Mouse (Mus musculus) heart, postnatal 25 days (tissue): ENCODE data around the gene Plin5. TPM values are rescaled to one million over a fixed set of nuclear protein-coding genes. Genes with fewer than 3 reads are reported as not detected.
A peak's percentile ranks its signal among the peaks of the same experiment; 100 is the strongest.

Experiments used
- DNase-seq: peaks from one replicate; pipeline ENCODE4 v3.0.0; 2022; ENCODE audit warnings: low spot score
- intact Hi-C: fragments of 180-260 bp; cut with DNase I; formaldehyde crosslinking; loops from one replicate; pipeline ENCODE4 v1.15.1; 2025
- total RNA-seq, 2 experiments: library from RNA; stranded (reverse); gene quantifications; 2 replicates each; pipeline ENCODE4 v1.2.3; 2021

Plin5 gene
- total RNA-seq, 2 experiments from 2014 or later: 143 to 166 TPM

DNA sequence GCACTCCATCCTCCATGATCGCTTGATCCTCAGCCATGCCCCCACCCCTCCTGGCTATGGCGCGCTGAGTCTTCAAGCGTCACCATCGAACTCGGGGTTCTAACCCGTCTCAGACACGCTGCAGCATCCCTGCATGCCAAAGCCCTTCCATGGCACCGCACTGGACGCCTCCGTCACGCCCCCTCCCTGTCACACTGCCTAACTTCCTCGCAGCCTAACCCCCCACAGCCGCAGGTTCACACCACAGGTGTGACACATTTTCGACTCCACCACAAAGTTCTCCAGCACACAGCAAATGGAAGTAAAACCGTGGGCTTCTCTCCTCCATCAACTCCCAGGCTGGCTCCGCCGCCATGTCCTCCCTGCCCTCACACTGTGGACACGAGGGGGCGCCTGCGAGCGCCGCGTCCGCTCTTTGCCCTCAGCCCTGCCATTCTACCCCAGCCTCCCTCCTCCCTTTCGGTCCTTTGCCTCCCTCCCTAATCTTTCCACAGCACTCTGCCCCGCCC is 17.1 kb upstream of the Plin5 start:
- no peak for DNase-seq
- intact Hi-C loops: loop anchor here (5.0 kb wide), 1 partner anchor 218 kb away; no protein-coding TSS in a partner anchor

DNA sequence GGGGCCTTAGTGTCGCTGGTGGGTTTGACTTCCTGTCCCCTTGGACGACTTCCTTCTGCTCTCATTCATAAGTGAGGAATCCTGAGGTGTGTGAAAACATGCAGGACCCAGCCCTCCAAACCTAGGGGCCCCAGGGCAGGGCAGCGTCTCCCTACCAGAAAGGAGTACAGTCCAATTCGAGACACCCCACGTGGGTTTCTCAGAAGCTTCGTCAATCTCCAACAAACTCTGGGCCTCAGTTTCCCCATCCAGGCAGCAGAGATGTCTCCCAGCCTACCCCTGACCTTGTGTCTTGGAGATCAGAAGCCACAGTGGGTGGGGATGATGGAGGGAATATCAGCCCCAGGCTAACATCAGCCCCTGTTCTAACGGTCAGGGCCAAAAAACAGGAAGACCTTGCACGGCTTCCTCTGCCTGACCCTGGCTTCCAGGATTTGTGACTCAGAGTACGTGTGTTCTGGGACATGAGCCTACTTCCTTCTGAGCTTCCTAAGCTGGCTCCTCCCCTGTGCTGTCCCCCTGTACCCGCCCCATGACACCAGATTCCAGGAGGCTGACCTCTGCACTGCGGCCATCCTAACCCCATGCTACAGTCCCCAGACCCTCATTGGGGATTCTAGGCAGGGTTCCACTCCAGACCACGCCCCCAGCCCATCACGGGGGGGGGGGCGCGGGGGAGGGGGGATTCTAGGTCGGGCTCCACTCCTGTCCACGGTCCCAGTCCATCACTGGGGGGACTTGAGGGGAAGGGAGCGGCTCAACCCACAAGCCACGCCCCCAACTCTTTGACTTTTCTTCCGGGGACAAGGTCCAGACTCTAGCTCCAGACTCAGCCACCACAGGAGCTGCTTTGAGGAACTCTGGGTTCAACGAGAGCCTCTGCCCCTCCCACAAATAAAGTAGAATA is 16.3 kb upstream of the Plin5 start:
- DNase-seq: peak; percentile 81
- intact Hi-C loops: loop anchor here (2.0 to 5.0 kb wide), 2 partner anchors 121 to 219 kb away; no protein-coding TSS in a partner anchor

DNA sequence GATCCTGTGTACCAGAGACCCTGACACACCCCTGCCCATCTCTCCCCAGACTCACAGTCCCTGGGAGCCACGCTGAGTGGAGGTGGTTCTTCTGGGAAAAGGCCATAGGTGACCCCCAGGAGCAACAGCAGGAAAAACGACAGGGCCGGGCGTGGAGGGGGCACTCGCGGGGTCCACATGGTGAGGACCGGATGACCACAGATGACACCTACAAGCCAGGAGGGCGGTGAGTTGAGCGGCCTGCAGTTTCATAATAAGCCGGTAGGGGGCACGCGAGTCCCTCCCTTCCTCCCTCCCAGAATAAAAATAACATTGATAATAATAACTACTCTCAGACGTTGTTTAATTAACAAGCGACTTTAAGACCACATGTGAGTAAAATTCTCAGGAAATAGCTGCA is 15.3 kb upstream of the Plin5 start:
- no peak for DNase-seq
- intact Hi-C loops: loop anchor here (1.0 to 5.0 kb wide), 3 partner anchors 27 to 220 kb away; no protein-coding TSS in a partner anchor

DNA sequence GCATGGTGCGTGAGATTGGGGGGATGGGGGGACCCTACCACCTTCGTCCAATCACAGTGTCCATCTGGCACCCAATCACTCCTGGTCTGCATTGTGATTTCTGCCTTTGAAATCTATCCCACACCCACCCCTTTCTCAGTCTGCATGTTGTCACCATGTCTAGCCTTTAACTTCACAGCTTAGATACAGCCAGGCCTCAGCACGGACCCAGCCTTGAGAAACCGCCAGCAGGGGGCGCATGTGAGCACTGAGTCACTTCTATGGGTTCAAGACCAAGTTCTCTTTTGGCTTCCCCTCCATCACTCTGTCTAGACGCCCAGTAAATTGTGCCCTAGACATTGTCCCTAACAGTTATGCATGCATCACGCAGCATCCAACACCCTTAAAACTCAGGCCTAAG is 14.4 kb upstream of the Plin5 start:
- intact Hi-C loops: loop anchor here (1.0 to 5.0 kb wide), 3 partner anchors 27 to 220 kb away; no protein-coding TSS in a partner anchor
- DNase-seq: no peak

DNA sequence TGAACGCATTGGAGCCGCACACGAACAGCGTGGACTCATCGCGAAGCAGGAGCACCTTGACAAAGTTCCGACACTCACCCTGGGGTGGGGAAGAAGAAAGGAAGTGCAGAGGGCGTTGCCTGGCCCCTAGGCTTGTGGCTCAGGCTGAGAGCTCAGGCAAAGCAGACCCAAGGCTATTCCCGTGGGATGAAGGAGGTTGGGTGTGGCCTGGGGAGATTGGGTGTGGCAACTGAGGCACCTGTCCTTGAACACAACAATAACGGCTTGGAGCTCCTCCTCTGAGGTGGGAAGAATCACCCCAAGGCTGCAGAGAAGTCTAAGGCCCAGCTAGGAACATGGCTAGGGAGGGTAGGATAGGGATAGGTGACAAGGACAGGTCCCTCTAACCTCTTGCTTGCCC is 13.7 kb upstream of the Plin5 start:
- DNase-seq: no peak
- intact Hi-C loops: loop anchor here (5.0 kb wide), 1 partner anchor 221 kb away; no protein-coding TSS in a partner anchor

DNA sequence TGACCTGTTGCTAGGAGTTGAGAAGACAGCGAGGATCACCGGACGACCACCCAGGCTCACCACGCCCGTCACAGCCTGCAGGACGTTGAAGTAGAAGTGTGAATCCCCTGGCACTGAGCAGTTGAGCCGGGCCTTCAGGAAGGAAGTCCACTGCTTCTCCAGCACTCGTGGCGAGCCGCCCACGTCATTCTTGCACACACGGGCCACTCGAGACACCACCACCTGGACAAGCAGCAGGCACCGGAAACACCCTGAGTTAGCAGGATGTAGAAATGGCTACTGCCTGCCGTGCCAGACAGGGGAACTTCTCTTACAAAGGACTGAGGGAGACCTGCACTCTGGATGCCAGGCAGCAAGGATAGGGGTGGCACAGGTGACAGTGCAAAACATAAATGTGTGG is 10.8 kb upstream of the Plin5 start:
- DNase-seq: no peak
- intact Hi-C loops: no loop called here

DNA sequence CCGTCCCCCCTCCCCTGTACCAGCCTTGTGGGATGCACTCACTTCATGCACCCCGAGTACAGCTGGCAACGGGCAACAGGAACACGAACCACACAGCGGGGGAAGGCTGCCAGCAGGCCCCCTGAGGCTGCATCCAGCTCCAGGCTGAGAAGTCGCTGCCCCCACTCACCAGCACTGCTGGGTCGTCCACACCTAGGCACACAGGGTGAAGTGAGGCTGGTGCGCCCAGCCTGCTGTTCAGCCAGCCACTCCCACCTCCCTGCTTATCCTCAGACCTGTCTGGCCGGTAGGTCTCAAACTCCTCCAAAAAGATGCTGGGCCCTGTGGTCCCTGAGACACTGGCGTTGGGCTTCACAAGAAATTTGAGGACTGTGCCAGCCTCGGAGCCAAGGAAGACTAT is 8.8 kb upstream of the Plin5 start:
- intact Hi-C loops: no loop called here
- no peak for DNase-seq

DNA sequence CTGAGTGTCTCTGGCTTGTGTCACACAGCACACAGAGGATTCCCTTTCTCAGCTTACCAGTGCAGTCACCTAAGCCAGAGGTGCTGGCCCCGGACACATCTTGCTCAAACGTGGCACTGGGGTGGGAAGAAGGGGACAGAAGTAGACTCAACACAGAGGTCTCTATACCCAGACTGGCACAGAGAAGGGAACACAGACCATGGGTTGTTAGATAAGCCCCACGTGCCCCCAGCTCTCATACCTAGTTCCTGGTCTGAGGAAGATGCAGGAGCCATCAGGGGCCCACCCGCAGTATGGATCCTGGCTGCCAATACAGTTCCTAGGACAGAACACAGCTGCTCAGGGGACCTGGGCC is 7.9 kb upstream of the Plin5 start:
- intact Hi-C loops: no loop called here
- DNase-seq: no peak

DNA sequence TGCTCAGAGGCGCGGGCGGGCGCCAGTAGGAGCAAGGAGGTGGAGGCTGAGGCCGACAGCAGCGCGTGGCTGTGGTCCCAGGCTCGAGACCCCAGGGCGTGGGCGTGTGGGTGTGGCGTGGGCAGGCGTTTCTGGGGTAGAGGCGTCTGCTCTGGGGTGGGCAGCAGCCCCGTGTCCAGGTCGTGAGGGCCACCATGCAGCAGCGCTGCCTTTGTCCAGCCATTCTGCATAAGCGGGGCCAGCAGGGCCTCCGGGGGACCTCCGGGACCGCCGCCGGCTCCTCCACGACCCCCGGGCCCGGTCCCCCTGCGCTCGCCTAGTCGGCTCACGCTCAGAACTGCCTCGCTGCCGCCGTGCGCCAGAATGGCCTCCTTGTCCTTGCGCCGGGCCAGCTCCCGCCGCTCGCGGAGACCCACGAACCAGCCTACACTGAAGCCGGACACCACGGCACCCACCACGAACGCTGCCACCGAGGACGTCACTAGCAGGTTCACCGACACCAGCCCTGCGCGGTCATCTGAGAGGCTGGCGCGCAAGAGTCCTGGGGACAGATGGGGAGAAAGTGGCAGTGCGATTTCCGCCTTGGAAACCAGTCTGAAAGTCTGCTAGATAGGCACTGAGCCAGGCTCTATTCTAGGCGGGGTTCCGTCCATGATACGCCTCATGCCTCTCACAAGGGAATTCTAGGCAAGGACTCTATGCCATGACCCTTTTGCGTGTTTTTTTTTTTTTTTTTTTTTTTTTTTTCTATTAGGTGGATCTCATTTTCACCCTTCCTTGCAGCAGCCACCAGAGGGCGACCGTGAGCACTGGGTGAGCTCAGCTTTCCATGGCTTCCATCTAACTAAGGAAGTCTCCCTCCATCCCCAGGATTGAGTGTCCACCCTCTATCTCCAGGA is 7.2 kb upstream of the Plin5 start:
- intact Hi-C loops: no loop called here
- DNase-seq: no peak

DNA sequence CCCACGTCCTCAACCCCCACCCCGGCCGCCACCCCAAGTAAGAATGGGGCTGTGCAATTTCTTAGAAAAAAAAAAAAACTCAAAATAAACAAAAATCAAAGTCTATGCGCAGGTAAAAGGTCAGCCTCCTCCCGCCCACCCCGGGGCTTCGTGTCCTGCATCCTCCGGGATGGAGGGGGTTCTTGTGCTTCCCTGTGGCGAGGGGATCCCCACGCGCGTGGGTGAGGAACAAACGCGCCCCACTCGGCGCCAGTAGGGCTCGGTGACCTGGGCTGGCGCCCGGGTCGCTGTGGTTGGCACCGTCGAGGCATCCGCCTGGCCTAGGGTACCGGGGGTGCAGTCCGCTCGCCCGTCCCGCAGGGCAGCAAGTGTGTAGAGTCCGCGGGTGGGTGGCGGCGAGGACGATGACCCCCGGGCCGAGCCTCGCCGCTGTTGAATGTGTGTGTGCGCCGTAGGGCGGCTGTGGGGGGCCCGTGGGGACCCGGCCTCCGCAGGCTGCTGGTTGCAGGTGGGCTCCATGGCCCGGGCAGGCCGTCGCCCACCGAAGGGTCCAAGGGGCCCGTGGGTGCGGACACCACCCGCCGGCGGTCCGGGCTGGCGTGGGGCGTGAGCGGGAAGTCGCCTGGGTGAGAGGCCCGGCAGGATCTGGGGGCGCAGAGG is 6.4 kb upstream of the Plin5 start:
- no peak for DNase-seq
- intact Hi-C loops: no loop called here

DNA sequence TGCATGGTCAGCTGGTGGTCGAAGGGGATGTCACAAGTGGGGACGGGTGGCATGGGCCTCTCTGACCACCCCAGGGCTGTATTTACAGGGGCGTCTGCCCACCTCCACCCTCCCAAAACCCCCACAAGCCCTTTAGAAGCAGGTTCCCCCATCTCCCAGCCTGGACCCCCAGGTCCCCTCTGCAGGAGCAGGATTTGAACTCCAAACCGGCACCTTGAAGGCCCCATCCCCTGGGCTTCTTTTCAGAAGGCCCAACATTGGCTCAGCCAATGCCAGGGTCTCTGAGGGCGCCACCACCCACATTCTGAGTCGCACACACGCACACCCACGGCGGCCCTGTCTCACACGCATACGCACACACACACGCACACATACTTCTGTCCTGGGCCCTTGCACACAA is 5.8 kb upstream of the Plin5 start:
- intact Hi-C loops: no loop called here
- no peak for DNase-seq

DNA sequence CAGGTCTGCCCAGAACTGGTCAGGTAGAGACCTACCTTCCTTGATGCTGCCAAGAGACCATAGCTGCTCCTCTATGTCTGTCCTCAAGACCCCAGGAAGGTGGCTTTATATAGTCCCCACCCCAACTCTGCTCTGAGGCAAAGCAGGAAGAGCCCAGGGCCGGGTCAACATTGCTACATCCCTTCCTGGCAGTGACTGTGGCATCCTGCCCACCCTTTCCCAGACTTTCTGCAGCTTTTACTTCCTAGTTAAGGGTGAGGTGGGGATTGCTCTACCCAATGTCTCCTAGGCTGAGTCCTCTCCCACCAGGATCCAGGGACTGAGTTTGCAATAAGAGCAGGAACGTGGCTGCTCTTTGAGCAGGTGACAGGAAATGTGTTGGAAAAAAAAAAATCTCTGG is 4.4 kb upstream of the Plin5 start, which contains the start of gene Lrg1:
Gene Lrg1, minus strand, starts transcription at position 176 of the 400 bp plus-strand sequence.
- no peak for DNase-seq
- intact Hi-C loops: no loop called here

DNA sequence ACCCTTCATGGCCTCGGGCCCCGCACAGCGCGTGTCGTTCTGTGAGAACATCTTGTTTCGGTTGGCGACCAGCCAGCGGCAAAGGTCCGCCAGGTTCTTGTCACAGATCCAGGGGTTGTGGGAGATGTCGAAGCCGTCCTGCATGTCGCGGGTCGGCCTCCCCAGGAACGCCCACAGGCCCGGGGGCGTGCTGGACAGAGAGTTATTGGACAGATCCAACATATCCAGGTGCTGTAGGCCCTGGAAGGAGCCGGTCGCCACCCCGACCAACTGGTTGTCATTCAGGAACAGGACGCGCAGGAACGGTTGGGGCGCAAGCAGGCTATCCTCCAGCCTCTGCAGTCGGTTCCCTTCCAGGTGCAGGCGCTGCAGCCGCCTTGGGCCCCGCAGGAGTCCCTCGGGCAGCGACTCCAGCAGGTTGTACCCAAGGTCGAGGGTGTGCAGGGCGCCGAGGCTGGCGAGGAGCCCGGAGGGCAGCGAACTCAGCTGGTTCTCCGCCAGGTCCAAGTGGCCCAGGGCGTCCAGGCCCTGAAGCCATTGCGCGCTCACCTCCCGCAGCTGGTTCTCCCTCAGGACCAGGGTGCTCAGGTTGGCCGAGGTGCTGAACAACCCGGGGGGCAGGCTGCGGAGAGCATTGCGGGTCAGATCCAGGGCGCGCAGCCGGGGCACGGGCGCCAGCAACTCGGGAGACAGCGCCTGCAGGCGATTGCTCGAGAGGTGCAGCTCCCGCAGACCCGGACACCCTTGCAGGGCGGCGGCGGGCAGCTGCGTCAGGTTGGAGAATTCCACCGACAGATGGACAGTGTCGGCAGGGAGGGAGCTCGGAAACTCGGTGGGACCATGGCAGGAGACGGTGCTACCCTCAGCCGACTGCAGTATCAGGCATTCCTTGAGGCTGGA is 2.8 kb upstream of the Plin5 start:
- peak; percentile 56 for DNase-seq

DNA sequence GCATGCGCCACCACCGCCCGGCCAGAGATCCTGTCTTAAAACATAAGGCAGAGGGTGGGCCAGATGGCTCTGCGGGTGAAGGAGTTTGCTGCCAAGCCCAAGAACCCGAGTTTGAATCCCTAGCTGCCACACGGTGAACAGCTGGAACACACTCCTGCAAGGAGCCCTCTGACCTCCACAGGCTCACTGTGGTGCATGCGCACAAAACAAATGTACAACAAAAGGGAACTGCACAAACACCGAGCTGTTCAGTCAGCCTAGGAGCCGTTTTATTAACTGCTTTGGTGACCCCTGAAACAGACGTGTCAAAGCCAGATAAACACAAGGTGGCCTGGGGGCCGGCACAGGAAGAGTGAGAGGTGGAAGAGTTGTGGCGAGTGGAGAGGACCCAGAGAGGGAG is 2.0 kb upstream of the Plin5 start:
- DNase-seq: no peak

More for the DNA sequence above, 2.8 kb upstream of the Plin5 start:
- intact Hi-C loops: no loop called here

DNA sequence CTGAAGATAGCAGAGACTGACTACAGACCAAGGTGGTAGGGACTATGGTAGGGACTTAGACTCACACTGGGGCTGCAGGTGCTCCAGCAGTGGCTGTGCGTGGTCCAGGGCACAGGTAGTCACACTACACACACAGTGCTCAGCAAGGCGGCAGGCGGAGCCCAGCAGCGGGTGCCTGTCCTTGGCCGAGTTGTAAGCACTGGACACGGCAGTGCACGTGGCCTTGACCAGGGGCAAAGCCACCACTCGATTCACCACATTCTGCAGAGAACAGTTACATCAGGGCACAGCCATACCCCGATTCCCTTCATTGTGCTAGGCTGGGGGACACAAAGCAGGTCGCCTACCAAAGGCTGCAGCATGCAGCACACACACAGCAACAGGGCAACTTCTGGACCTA is 1.2 kb downstream of the Plin5 start:
- no peak for DNase-seq
- intact Hi-C loops: no loop called here

More for the DNA sequence above, 2.0 kb upstream of the Plin5 start:
- intact Hi-C loops: no loop called here

DNA sequence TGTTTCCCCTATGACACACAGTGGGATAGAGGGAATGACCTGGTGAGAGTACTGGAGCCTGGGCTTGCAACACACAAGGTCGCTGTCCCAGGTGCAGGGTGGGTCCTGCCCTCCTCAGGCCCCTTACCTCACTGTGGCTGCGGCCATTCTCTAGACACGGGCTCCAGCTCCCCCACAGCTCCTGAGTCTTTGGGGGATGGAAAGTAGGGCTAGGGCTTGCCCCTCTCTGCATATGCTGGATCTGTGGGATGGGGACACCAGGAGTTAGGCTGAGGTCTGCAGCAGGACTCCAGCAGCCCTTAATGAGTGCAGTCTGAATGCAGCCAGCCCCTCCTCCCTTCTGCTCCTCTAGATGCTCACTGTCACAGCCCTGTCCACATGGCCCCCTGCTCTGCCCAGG is 4.7 kb downstream of the Plin5 start:
- no peak for DNase-seq
- intact Hi-C loops: loop anchor here (5.0 kb wide), 1 partner anchor 140 kb away; no protein-coding TSS in a partner anchor

DNA sequence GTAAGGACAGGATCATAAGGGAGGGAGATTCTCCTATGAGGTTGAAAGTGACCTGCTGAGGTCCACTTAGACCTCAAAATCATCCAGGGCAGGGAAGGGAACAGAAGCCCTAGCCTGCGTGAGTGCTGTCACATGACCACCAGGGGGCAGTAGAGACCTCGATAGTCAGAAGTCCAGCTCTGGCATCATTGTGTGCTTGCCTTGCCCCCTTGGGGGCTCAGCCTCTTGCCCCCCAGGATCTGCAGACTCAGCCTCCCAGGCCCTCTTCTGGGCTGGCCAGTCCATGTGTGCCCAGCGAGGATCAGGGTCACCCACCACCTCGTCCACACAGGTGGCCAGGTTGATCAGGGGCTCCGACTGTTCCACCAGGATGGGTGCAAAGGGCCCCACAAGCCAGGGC is 5.5 kb downstream of the Plin5 start:
- intact Hi-C loops: loop anchor here (5.0 kb wide), 1 partner anchor 140 kb away; no protein-coding TSS in a partner anchor

DNA sequence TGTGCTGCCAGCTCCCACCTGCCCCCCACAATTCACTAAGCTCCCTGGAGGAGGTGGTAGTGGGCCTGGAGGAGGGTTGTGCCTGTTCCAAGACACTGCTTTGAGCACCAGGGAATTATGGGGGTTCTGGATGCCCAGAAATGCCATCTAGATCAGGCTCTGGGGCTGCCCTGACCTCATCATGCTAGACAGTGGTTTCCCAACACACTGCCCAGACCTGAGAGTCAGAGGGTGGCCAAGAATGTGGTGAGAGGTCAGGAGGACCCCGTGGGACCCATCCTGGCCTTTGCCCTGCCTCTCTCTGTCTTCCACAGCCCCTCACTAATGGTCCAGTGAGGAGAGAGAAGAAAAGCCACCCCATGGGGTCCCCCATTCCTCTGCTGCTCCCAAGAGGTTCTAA is 6.4 kb downstream of the Plin5 start:
- DNase-seq: no peak
- intact Hi-C loops: loop anchor here (5.0 kb wide), 1 partner anchor 141 kb away; no protein-coding TSS in a partner anchor

More for the DNA sequence above, 5.5 kb downstream of the Plin5 start:
- no peak for DNase-seq
